Mouse (Mus musculus): ENCODE results near the gene Tubb2a. TPM values are rescaled to one million over a fixed set of nuclear protein-coding genes. Genes with fewer than 3 reads are reported as not detected.
A peak's percentile ranks its signal among the peaks of the same experiment; 100 is the strongest.
"Not testable (repeated sequence)": the region's sequence is repeated elsewhere in the genome, so short reads cannot be mapped to it uniquely, and the experiment has no call there.

The Tubb2a gene
- polyA plus RNA-seq, 1 experiment: 37.1 TPM

GRCm38 (mm10) chr13:34087052-34087812 is 9.4 kb upstream of the Tubb2a start:
- Histone ChIP-seq H3K4me3 (replicated peaks; ENCODE audit: control insufficient read depth, low read depth, low read length) (no peak overlapping the region), H3K27ac (ENCODE audit: control insufficient read depth, insufficient read depth, low read depth, low read length, poor library complexity) (no peak overlapping the region), H3K4me1 (ENCODE audit: control insufficient read depth, insufficient read depth, low read length) (peaks cover 3% of the 10 kb centered on the region; the same call in 1 of the 2 replicates)
- WGBS: 68% methylated on average over 7 of the region's 7 CpGs
- TF ChIP-seq CTCF (IDR thresholded peaks at IDR 0.05; ENCODE audit: control insufficient read depth, insufficient read depth, low read length) (no peak), POLR2A (IDR thresholded peaks at IDR 0.05; ENCODE audit: borderline replicate concordance, control insufficient read depth, low read depth, low read length) (no peak)

GRCm38 (mm10) chr13:34084026-34084750 is 6.4 kb upstream of the Tubb2a start:
- Histone ChIP-seq H3K4me3 (replicated peaks; ENCODE audit: control insufficient read depth, low read depth, low read length) (no peak overlapping the region), H3K4me1 (ENCODE audit: control insufficient read depth, insufficient read depth, low read length) (peaks cover 3% of the 10 kb centered on the region; the same call in 1 of the 2 replicates), H3K27ac (ENCODE audit: control insufficient read depth, insufficient read depth, low read depth, low read length, poor library complexity) (no peak overlapping the region)
- WGBS: 74% methylated on average over 9 of the region's 9 CpGs
- TF ChIP-seq POLR2A (IDR thresholded peaks at IDR 0.05; ENCODE audit: borderline replicate concordance, control insufficient read depth, low read depth, low read length): no peak
- TF ChIP-seq CTCF (IDR thresholded peaks at IDR 0.05; ENCODE audit: control insufficient read depth, insufficient read depth, low read length): no peak

- no peak overlapping the region for H3K27ac ChIP-seq (ENCODE audit: control insufficient read depth, insufficient read depth, low read depth, low read length, poor library complexity)
- no peak for TF ChIP-seq POLR2A (IDR thresholded peaks at IDR 0.05; ENCODE audit: borderline replicate concordance, control insufficient read depth, low read depth, low read length)
- TF ChIP-seq CTCF (IDR thresholded peaks at IDR 0.05; ENCODE audit: control insufficient read depth, insufficient read depth, low read length): no peak
- WGBS: 76% methylated on average over 4 of the region's 4 CpGs
- H3K4me3 ChIP-seq (replicated peaks; ENCODE audit: control insufficient read depth, low read depth, low read length): no peak overlapping the region
- no peaks in the 10 kb centered on the region; the same call in 1 of the 2 replicates for H3K4me1 ChIP-seq (ENCODE audit: control insufficient read depth, insufficient read depth, low read length)
Measured at GRCm38 (mm10) chr13:34081926-34082325, 4.1 kb upstream of the Tubb2a start.

GRCm38 (mm10) chr13:34079801-34080200 is 2.0 kb upstream of the Tubb2a start:
- WGBS: 88% methylated on average over 3 of the region's 3 CpGs
- no peak overlapping the region for H3K27ac ChIP-seq (ENCODE audit: control insufficient read depth, insufficient read depth, low read depth, low read length, poor library complexity)

DNA sequence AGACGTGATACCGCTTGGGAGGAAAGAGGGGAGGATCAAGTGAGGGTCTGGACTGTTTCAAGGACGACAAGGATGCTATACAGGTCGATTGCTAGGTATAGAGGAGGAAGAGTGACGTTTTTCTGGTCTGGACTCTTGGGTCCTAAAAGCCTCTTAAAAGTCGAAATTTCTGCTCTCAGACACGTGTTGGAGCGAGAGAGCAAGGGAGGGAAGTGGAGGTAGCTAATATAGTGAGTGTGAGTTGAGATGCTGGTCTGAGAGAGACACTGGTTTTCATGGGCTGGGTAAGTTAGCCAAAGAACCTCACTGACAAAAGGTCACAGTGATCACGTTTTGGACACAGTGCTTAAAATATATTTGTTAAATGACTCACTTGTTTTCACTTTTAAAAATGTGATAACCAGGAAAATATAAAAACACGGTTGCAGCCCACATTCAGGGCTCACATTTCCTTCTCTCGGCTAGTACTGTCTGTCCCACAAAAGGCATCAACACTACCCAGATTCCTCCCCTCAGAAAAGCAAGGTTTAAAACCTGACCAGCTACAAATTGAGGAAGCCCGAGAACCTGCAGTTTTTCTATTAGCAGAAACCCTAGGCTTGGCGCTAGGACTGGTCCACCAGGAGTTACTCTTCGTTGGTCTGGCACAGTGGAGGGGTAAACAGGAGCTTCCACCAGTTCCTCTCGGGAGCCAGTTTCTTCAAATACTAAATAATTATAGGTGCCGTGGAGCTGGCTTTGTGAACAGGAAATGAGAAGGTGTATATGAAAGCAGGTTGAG is 883 bp upstream of the Tubb2a start:
- no peak overlapping the region for H3K27ac ChIP-seq (ENCODE audit: control insufficient read depth, insufficient read depth, low read depth, low read length, poor library complexity)
- peaks cover 4% of the 10 kb centered on the region; the same call in 1 of the 2 replicates for H3K4me1 ChIP-seq (ENCODE audit: control insufficient read depth, insufficient read depth, low read length)
- 8% methylated on average over 16 of the region's 16 CpGs for WGBS
- TF ChIP-seq CTCF (IDR thresholded peaks at IDR 0.05; ENCODE audit: control insufficient read depth, insufficient read depth, low read length) (no peak), POLR2A (IDR thresholded peaks at IDR 0.05; ENCODE audit: borderline replicate concordance, control insufficient read depth, low read depth, low read length) (no peak)
- H3K4me3 ChIP-seq (replicated peaks; ENCODE audit: control insufficient read depth, low read depth, low read length): peak overlapping the region; percentile 29

More at GRCm38 (mm10) chr13:34079801-34080200, 2.0 kb upstream of the Tubb2a start:
- no peak overlapping the region for H3K4me3 ChIP-seq (replicated peaks; ENCODE audit: control insufficient read depth, low read depth, low read length)
- peaks cover 4% of the 10 kb centered on the region; the same call in 1 of the 2 replicates for H3K4me1 ChIP-seq (ENCODE audit: control insufficient read depth, insufficient read depth, low read length)
- TF ChIP-seq CTCF (IDR thresholded peaks at IDR 0.05; ENCODE audit: control insufficient read depth, insufficient read depth, low read length) (no peak), POLR2A (IDR thresholded peaks at IDR 0.05; ENCODE audit: borderline replicate concordance, control insufficient read depth, low read depth, low read length) (no peak)

GRCm38 (mm10) chr13:34076561-34077491 is 981 bp downstream of the Tubb2a start:
- H3K4me3 ChIP-seq (replicated peaks; ENCODE audit: control insufficient read depth, low read depth, low read length): peak overlapping the region; percentile 42
- TF ChIP-seq POLR2A (IDR thresholded peaks at IDR 0.05; ENCODE audit: borderline replicate concordance, control insufficient read depth, low read depth, low read length) (no peak), CTCF (IDR thresholded peaks at IDR 0.05; ENCODE audit: control insufficient read depth, insufficient read depth, low read length) (no peak)
- H3K4me1 ChIP-seq (ENCODE audit: control insufficient read depth, insufficient read depth, low read length): peaks cover 4% of the 10 kb centered on the region; the same call in 1 of the 2 replicates
- 38% methylated on average over 20 of the region's 20 CpGs for WGBS
- H3K27ac ChIP-seq (ENCODE audit: control insufficient read depth, insufficient read depth, low read depth, low read length, poor library complexity): no peak overlapping the region

DNA sequence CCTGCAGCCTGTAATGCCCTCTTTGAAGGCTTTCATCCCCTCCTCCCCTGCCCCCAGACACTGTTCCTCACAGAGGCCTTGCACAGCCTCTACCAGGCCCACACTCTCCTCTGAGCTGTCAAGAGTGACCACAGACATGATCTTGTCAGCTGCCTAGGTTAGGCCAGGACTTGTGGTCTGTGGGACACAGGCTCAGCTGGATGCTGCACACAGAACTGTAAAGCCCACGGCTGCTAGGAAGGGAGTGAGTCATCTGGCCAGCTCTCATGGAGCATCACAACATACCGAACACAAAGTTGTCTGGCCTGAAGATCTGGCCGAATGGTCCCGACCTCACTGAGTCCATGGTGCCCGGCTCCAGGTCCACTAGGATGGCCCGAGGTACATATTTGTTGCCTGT is 1.9 kb downstream of the Tubb2a start:
- 72% methylated on average over 6 of the region's 6 CpGs for WGBS

DNA sequence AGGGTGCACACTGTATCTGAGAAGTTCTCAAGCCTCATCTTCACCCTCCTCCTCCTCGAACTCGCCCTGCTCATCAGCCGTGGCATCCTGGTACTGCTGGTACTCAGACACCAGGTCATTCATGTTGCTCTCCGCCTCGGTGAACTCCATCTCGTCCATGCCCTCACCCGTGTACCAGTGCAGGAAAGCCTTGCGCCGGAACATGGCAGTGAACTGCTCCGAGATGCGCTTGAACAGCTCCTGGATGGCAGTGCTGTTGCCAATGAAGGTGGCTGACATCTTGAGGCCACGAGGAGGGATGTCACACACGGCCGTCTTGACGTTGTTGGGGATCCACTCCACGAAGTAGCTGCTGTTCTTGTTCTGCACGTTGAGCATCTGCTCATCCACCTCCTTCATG is 3.4 kb downstream of the Tubb2a start:
- H3K4me3 ChIP-seq (replicated peaks; ENCODE audit: control insufficient read depth, low read depth, low read length); H3K27ac ChIP-seq (ENCODE audit: control insufficient read depth, insufficient read depth, low read depth, low read length, poor library complexity); H3K4me1 ChIP-seq (ENCODE audit: control insufficient read depth, insufficient read depth, low read length): not testable (repeated sequence)
- WGBS: 91% methylated on average over 11 of the region's 17 CpGs

More for the DNA sequence above, 1.9 kb downstream of the Tubb2a start:
- not testable (repeated sequence) for H3K27ac ChIP-seq (ENCODE audit: control insufficient read depth, insufficient read depth, low read depth, low read length, poor library complexity); H3K4me1 ChIP-seq (ENCODE audit: control insufficient read depth, insufficient read depth, low read length); H3K4me3 ChIP-seq (replicated peaks; ENCODE audit: control insufficient read depth, low read depth, low read length)

Data from bone marrow, adult 2 months (tissue).